Mouse (Mus musculus): ENCODE measurements around the gene Zbtb38. TPM values are rescaled to one million over a fixed set of nuclear protein-coding genes. Genes with fewer than 3 reads are reported as not detected.
"Not testable (repeated sequence)": the region's sequence is repeated elsewhere in the genome, so short reads cannot be mapped to it uniquely, and the experiment has no call there.

The Zbtb38 gene
- polyA plus RNA-seq, 1 experiment from 2014 or later: 11.3 TPM

DNA sequence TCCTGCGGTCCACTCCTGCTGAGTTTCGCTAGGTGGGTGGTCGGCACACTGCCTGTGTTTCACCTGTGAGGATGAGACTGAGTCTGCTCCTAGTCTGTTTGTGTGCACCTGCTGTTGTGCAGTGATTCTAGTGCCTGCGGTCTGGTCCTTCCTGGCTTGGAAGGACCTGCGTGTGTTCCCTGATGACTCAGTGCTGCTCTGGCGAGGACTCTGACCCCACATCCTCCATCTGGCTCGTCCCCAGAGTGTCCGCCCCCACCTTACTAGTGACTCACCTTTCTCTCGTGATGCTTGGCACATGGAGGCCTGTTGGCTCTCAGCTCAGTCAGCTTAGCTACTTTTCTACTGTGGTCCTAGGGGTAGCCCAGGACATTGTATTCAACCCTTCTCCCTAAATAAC lies 102.7 kb downstream of the Zbtb38 start:
- Histone ChIP-seq H3K36me3 (ENCODE audit: control insufficient read depth, insufficient read depth, low read length) (no peaks in the 10 kb centered on the region), H3K9me3 (ENCODE audit: control insufficient read depth, low read length) (no peaks in the 10 kb centered on the region), H3K9ac (ENCODE audit: low read length) (no peak overlapping the region), H3K4me2 (no peak overlapping the region), H3K4me1 (ENCODE audit: control insufficient read depth, insufficient read depth, low read length) (no peaks in the 10 kb centered on the region), H3K4me3 (ENCODE audit: low read depth, low read length) (no peak overlapping the region), H3K27me3 (ENCODE audit: control insufficient read depth, insufficient read depth, low read length) (no peaks in the 10 kb centered on the region), H3K27ac (ENCODE audit: low read depth, low read length) (no peak overlapping the region)
- no peak for ATAC-seq (ENCODE audit: low FRiP score)
- 83% methylated on average over 9 of the region's 9 CpGs for WGBS
- no peak for DNase-seq (ENCODE audit: low spot score, missing footprints)

DNA sequence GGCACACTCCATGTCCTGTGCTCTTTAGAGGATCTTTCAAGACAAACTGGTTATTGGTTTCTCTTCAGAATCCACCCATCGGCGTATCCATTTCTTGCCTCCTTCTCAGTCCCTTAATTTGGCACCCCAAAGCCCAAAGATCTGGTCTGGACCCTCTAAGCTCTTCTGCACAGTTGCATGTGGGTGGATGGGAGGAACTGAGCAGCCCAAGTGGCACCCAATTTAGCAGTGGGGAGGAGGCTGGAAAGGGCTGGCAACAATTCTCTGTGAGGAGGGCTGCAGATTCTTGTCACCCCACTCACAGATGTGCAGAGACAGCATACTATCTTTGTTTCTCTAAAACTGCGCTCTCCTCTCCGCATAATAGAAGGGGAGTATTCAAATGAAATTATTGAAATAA lies 103.3 kb downstream of the Zbtb38 start:
- H3K36me3 ChIP-seq (ENCODE audit: control insufficient read depth, insufficient read depth, low read length): no peaks in the 10 kb centered on the region
- no peak overlapping the region for H3K4me2 ChIP-seq
- no peak overlapping the region for H3K9ac ChIP-seq (ENCODE audit: low read length)
- DNase-seq (ENCODE audit: low spot score, missing footprints) (no peak), ATAC-seq (ENCODE audit: low FRiP score) (no peak)
- H3K27ac ChIP-seq (ENCODE audit: low read depth, low read length): no peak overlapping the region
- no peaks in the 10 kb centered on the region for H3K27me3 ChIP-seq (ENCODE audit: control insufficient read depth, insufficient read depth, low read length)
- no peaks in the 10 kb centered on the region for H3K9me3 ChIP-seq (ENCODE audit: control insufficient read depth, low read length)
- WGBS: 89% methylated on average over 4 of the region's 4 CpGs
- no peak overlapping the region for H3K4me3 ChIP-seq (ENCODE audit: low read depth, low read length)
- no peaks in the 10 kb centered on the region for H3K4me1 ChIP-seq (ENCODE audit: control insufficient read depth, insufficient read depth, low read length)

DNA sequence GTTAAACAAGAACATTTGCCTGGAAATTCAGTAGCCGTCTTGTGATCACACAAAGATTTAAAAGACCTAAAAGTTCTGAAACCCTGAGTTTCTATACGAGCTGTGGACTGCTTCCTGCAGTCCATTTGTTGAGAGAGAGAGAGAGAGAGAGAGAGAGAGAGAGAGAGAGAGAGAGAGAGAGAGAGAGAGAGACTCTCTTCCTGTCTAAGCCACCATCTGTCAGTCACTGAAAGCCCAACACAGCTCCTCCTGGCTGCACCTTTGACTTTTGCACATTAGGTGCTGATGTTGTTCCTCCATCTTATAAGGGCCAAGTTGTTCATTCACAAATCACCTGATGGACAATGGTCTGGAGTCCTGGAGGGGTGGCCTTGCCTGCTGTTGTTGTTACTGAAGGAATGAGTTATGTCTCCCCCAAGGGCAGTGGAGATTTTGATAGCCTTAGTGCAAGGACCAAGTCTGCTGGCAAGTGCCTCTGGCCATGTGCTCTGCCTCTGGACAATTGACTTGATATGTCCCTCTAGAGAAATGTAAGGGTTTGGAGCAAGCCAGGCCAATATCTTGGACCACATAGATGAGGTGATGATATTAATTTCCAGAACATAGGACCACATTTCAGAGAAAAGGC lies 105.8 kb downstream of the Zbtb38 start:
- H3K4me2 ChIP-seq: no peak overlapping the region
- ATAC-seq (ENCODE audit: low FRiP score) (no peak), DNase-seq (ENCODE audit: low spot score, missing footprints) (no peak)
- no peaks in the 10 kb centered on the region for H3K36me3 ChIP-seq (ENCODE audit: control insufficient read depth, insufficient read depth, low read length)
- 64% methylated on average over 2 of the region's 2 CpGs for WGBS
- H3K27me3 ChIP-seq (ENCODE audit: control insufficient read depth, insufficient read depth, low read length): no peaks in the 10 kb centered on the region
- no peaks in the 10 kb centered on the region for H3K4me1 ChIP-seq (ENCODE audit: control insufficient read depth, insufficient read depth, low read length)
- H3K4me3 ChIP-seq (ENCODE audit: low read depth, low read length): no peak overlapping the region
- H3K27ac ChIP-seq (ENCODE audit: low read depth, low read length): no peak overlapping the region
- H3K9me3 ChIP-seq (ENCODE audit: control insufficient read depth, low read length): no peaks in the 10 kb centered on the region
- no peak overlapping the region for H3K9ac ChIP-seq (ENCODE audit: low read length)

DNA sequence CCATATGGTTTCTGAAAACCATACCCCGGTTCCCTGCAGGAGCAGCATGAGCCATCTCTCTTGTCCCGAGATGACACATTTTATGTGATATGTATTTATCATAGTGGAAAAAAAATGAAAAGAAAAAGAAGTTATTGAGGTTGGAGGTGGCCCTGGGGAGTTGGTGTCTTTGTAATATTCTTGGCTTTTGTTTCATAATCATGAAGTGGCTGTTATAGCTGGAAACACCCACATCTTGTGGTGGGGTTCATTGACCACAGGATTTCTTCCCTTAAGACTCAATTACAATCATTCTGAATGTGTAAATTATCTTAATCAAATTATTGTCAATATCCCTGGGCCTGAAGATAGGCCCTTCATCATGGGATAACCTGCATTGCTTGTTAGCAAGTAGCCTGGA lies 107.8 kb downstream of the Zbtb38 start:
- Histone ChIP-seq H3K27ac (ENCODE audit: low read depth, low read length) (no peak overlapping the region), H3K4me1 (ENCODE audit: control insufficient read depth, insufficient read depth, low read length) (no peaks in the 10 kb centered on the region), H3K27me3 (ENCODE audit: control insufficient read depth, insufficient read depth, low read length) (no peaks in the 10 kb centered on the region), H3K9me3 (ENCODE audit: control insufficient read depth, low read length) (no peaks in the 10 kb centered on the region), H3K4me2 (no peak overlapping the region), H3K9ac (ENCODE audit: low read length) (no peak overlapping the region), H3K4me3 (ENCODE audit: low read depth, low read length) (no peak overlapping the region), H3K36me3 (ENCODE audit: control insufficient read depth, insufficient read depth, low read length) (no peaks in the 10 kb centered on the region)
- no peak for ATAC-seq (ENCODE audit: low FRiP score)
- 84% methylated on average over 2 of the region's 2 CpGs for WGBS
- no peak for DNase-seq (ENCODE audit: low spot score, missing footprints)

DNA sequence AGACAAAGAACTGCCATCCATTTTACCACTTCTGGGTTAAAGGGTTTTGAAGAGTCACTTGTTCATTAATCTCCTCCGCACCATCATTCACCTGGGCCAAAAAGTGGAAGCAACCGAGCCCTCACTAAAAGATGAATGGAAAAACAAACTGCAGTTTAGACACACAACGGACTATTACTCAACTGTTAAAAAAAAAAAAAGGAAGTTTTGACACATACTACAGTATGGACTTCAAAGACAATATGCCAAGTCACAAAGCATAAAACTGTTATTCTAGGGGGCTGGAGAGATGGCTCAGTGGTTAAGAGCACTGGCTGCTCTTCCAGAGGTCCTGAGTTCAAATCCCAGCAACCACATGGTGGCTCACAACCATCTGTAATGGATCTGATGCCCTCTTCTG lies 108.6 kb downstream of the Zbtb38 start:
- not testable (repeated sequence) for H3K9ac ChIP-seq (ENCODE audit: low read length); H3K4me1 ChIP-seq (ENCODE audit: control insufficient read depth, insufficient read depth, low read length); H3K36me3 ChIP-seq (ENCODE audit: control insufficient read depth, insufficient read depth, low read length); DNase-seq (ENCODE audit: low spot score, missing footprints); H3K4me3 ChIP-seq (ENCODE audit: low read depth, low read length); ATAC-seq (ENCODE audit: low FRiP score); H3K4me2 ChIP-seq; H3K27me3 ChIP-seq (ENCODE audit: control insufficient read depth, insufficient read depth, low read length); H3K9me3 ChIP-seq (ENCODE audit: control insufficient read depth, low read length); H3K27ac ChIP-seq (ENCODE audit: low read depth, low read length)
- 94% methylated on average over 3 of the region's 3 CpGs for WGBS

DNA sequence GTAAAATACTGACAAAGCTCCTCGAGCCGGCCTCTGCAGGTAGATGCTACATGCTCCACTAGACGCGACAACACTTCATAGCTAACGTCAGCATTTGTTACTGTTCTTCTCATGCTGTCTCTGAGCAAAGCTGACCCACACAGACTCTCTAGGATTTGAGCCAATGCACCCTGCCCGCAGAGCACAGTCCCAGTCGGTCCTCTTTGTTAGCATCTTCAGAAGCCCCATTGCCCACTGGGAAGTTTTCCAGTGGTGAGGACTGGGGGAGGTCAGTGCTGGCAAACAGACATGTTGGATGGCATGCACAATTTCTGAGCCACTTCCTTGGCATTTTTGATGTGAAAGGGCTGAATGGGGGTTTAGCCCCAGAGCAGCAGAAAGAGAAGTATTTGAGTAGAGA lies 113.2 kb downstream of the Zbtb38 start:
- WGBS: 96% methylated on average over 7 of the region's 7 CpGs
- H3K9me3 ChIP-seq (ENCODE audit: control insufficient read depth, low read length): no peaks in the 10 kb centered on the region
- ATAC-seq (ENCODE audit: low FRiP score) (no peak), DNase-seq (ENCODE audit: low spot score, missing footprints) (no peak)
- no peaks in the 10 kb centered on the region for H3K27me3 ChIP-seq (ENCODE audit: control insufficient read depth, insufficient read depth, low read length)
- H3K27ac ChIP-seq (ENCODE audit: low read depth, low read length): no peak overlapping the region
- no peaks in the 10 kb centered on the region for H3K4me1 ChIP-seq (ENCODE audit: control insufficient read depth, insufficient read depth, low read length)
- no peak overlapping the region for H3K9ac ChIP-seq (ENCODE audit: low read length)
- H3K4me3 ChIP-seq (ENCODE audit: low read depth, low read length): no peak overlapping the region
- H3K36me3 ChIP-seq (ENCODE audit: control insufficient read depth, insufficient read depth, low read length): no peaks in the 10 kb centered on the region
- H3K4me2 ChIP-seq: no peak overlapping the region

DNA sequence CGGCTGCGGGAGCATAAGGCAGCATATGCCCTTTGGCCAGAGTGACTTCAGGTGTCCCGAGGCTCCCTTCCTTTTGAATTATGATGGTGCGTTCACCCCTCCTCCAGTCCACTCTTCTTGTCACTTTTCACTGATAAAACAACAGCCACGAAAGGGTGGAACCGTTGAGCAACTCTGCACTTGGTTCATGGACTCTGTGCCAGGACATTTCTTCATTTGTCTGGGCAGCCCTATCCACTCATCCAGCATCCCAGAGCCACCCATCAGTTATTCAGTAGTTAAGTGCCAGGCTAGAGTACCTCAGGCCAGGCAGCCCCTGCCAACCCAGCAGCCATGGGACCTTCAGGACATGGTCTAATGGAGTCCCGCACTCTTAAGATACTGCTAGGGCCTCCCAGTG lies 114.1 kb downstream of the Zbtb38 start:
- Histone ChIP-seq H3K27me3 (ENCODE audit: control insufficient read depth, insufficient read depth, low read length) (0 out of 2 replicates have a peak, but pooled peaks cover 2% of the 10 kb centered on the region), H3K36me3 (ENCODE audit: control insufficient read depth, insufficient read depth, low read length) (no peaks in the 10 kb centered on the region), H3K27ac (ENCODE audit: low read depth, low read length) (no peak overlapping the region), H3K9me3 (ENCODE audit: control insufficient read depth, low read length) (no peaks in the 10 kb centered on the region), H3K4me1 (ENCODE audit: control insufficient read depth, insufficient read depth, low read length) (no peaks in the 10 kb centered on the region), H3K4me3 (ENCODE audit: low read depth, low read length) (no peak overlapping the region), H3K4me2 (no peak overlapping the region), H3K9ac (ENCODE audit: low read length) (no peak overlapping the region)
- DNase-seq (ENCODE audit: low spot score, missing footprints): no peak
- 87% methylated on average over 7 of the region's 7 CpGs for WGBS
- ATAC-seq (ENCODE audit: low FRiP score): no peak

DNA sequence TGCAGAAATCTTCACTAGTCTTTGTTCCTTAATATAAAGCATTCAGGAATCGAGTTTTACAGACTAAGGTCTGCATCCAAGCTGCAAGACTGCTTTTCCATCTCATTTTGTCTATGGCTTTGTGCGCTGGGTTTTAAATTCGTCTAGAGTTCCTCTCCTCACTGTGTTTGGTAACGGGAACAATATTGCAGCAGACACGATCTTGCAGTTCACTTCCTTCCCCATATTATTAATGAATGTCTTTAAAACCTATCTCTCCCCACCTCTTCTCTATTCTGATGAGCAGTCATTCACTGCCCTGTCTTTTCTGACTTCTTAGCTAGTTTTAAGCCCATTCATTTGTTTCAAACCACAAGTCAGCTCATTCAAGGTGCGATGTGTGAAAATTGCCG lies 115.5 kb downstream of the Zbtb38 start:
- no peak overlapping the region for H3K4me2 ChIP-seq
- H3K4me1 ChIP-seq (ENCODE audit: control insufficient read depth, insufficient read depth, low read length): no peaks in the 10 kb centered on the region
- no peak overlapping the region for H3K4me3 ChIP-seq (ENCODE audit: low read depth, low read length)
- H3K27ac ChIP-seq (ENCODE audit: low read depth, low read length): no peak overlapping the region
- no peaks in the 10 kb centered on the region for H3K36me3 ChIP-seq (ENCODE audit: control insufficient read depth, insufficient read depth, low read length)
- DNase-seq (ENCODE audit: low spot score, missing footprints) (no peak), ATAC-seq (ENCODE audit: low FRiP score) (no peak)
- no peak overlapping the region for H3K9ac ChIP-seq (ENCODE audit: low read length)
- H3K9me3 ChIP-seq (ENCODE audit: control insufficient read depth, low read length): no peaks in the 10 kb centered on the region
- H3K27me3 ChIP-seq (ENCODE audit: control insufficient read depth, insufficient read depth, low read length): 0 out of 2 replicates have a peak, but pooled peaks cover 2% of the 10 kb centered on the region
- 75% methylated on average over 7 of the region's 7 CpGs for WGBS

DNA sequence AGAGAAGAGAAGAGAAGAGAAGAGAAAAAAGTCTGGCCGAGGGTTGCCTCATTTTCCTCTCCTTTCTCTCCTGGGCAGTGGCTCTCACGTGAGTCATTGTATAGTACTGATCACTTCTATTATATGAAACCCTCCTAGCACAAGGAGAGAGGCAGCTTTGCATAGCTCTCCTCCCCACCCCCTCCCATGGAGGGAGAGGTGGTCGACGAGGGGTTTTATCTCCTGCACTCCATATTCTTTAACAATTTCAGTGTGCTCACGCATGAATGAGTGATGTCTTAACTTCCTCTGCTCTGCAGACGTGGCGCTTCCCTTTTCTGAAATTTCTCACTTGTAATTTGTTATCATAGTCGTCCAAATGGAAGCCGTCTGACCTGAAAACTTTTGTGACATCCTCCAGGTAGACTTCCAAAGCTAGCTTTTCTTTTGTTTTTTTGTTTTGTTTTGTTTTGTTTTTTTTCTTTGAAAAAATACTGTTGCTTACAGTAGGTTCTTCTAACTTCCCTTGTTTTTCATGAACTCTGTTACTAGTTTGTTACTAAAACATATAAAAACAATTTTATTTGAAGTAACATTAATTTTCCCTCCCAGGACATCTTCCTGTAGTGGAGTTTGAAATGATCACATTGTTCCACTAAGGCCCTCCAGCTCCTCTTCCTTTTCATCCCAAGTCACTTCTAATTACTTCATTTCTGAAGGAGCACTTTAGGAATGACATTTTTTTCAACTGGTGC lies 116.0 kb downstream of the Zbtb38 start:
- Histone ChIP-seq H3K4me3 (ENCODE audit: low read depth, low read length) (no peak overlapping the region), H3K4me1 (ENCODE audit: control insufficient read depth, insufficient read depth, low read length) (peaks cover 3% of the 10 kb centered on the region; the same call in 1 of the 2 replicates)
- WGBS: 50% methylated on average over 9 of the region's 9 CpGs

More for the DNA sequence above, 116.0 kb downstream of the Zbtb38 start:
- H3K36me3 ChIP-seq (ENCODE audit: control insufficient read depth, insufficient read depth, low read length): no peaks in the 10 kb centered on the region
- H3K4me2 ChIP-seq: no peak overlapping the region
- no peak for DNase-seq (ENCODE audit: low spot score, missing footprints)
- H3K9ac ChIP-seq (ENCODE audit: low read length): no peak overlapping the region
- no peak for ATAC-seq (ENCODE audit: low FRiP score)
- no peak overlapping the region for H3K27ac ChIP-seq (ENCODE audit: low read depth, low read length)
- H3K27me3 ChIP-seq (ENCODE audit: control insufficient read depth, insufficient read depth, low read length): 0 out of 2 replicates have a peak, but pooled peaks cover 2% of the 10 kb centered on the region
- H3K9me3 ChIP-seq (ENCODE audit: control insufficient read depth, low read length): no peaks in the 10 kb centered on the region

Data from midbrain, embryonic 11.5 days (tissue).